Mouse (Mus musculus): ENCODE measurements around the gene Hpse. TPM values are rescaled to one million over a fixed set of nuclear protein-coding genes. Genes with fewer than 3 reads are reported as not detected.
A peak's percentile ranks its signal among the peaks of the same experiment; 100 is the strongest.

Gene Hpse
- polyA plus RNA-seq (2015; fragmentation: Nextera tagmentation; extraction: Ambion mirVana): 1.2 and 1.7 TPM in 2 replicates

GRCm38 (mm10) chr5:100719235-100720088, at the start of gene Hpse:
Hpse (minus strand) TSS chr5:100719716.
- ATAC-seq (replicated peaks; ENCODE audit: extremely low read depth, insufficient read depth, low FRiP score): peak; percentile 70
- under 1% methylated on average over 51 of the region's 56 CpGs for WGBS

DNA sequence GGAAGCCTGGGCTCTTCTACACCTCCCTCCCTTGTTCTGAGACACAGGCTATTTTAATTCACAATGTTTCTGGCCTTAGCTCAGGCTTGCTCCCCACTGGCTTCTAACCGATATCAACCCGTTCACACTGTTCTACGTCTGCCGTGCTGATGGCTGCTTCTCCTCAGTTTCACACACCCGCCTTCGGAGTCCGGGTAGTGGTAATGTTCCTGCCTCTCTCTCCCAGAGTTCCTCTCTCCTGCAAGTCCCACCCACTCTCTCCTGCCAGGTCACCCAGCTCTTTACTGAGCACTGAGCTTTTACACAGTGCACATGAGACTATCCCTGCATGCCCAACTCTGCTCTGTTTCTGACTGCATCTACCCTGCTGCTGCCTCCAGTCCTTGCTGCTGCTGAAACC, 46.5 kb upstream of the Hpse start:
- no peaks in the 10 kb centered on the region for H3K9me3 ChIP-seq (replicated peaks; ENCODE audit: control insufficient read depth, low read length)
- WGBS: 91% methylated on average over 7 of the region's 7 CpGs
- H3K9ac ChIP-seq (ENCODE audit: low read length): no peak overlapping the region
- H3K4me3 ChIP-seq (ENCODE audit: low read length): no peak overlapping the region
- H3K27ac ChIP-seq (ENCODE audit: low read length): no peak overlapping the region
- no peaks in the 10 kb centered on the region for H3K27me3 ChIP-seq (ENCODE audit: control insufficient read depth, insufficient read depth, low read length)
- peaks cover 38% of the 10 kb centered on the region for H3K36me3 ChIP-seq (ENCODE audit: control insufficient read depth, insufficient read depth)
- no peak for ATAC-seq (replicated peaks; ENCODE audit: extremely low read depth, insufficient read depth, low FRiP score)
- no peaks in the 10 kb centered on the region for H3K4me1 ChIP-seq (ENCODE audit: control insufficient read depth, insufficient read depth, low read length)
- H3K4me2 ChIP-seq (ENCODE audit: low read depth, low read length): no peak overlapping the region

More at GRCm38 (mm10) chr5:100719235-100720088, at the start of gene Hpse:
- Histone ChIP-seq H3K4me1 (ENCODE audit: control insufficient read depth, insufficient read depth, low read length) (peaks cover 6% of the 10 kb centered on the region), H3K36me3 (ENCODE audit: control insufficient read depth, insufficient read depth) (no peaks in the 10 kb centered on the region), H3K27me3 (ENCODE audit: control insufficient read depth, insufficient read depth, low read length) (peaks cover 7% of the 10 kb centered on the region; the same call in 1 of the 2 replicates), H3K27ac (ENCODE audit: low read length) (no peak within 1 kb of the TSS), H3K4me3 (ENCODE audit: low read length) (peak within 1 kb of the TSS; percentile 63), H3K9me3 (replicated peaks; ENCODE audit: control insufficient read depth, low read length) (0 out of 2 replicates have a peak, but pooled peaks cover 3% of the 10 kb centered on the region), H3K4me2 (ENCODE audit: low read depth, low read length) (peak within 1 kb of the TSS; percentile 92), H3K9ac (ENCODE audit: low read length) (peak within 1 kb of the TSS; percentile 70)

GRCm38 (mm10) chr5:100761736-100762135, 42.2 kb upstream of the Hpse start:
- H3K9ac ChIP-seq (ENCODE audit: low read length): no peak overlapping the region
- ATAC-seq (replicated peaks; ENCODE audit: extremely low read depth, insufficient read depth, low FRiP score): no peak
- peaks cover 20% of the 10 kb centered on the region for H3K36me3 ChIP-seq (ENCODE audit: control insufficient read depth, insufficient read depth)
- no peaks in the 10 kb centered on the region for H3K9me3 ChIP-seq (replicated peaks; ENCODE audit: control insufficient read depth, low read length)
- no peaks in the 10 kb centered on the region for H3K4me1 ChIP-seq (ENCODE audit: control insufficient read depth, insufficient read depth, low read length)
- no peak overlapping the region for H3K4me3 ChIP-seq (ENCODE audit: low read length)
- H3K4me2 ChIP-seq (ENCODE audit: low read depth, low read length): no peak overlapping the region
- H3K27ac ChIP-seq (ENCODE audit: low read length): no peak overlapping the region
- no peaks in the 10 kb centered on the region for H3K27me3 ChIP-seq (ENCODE audit: control insufficient read depth, insufficient read depth, low read length)
- WGBS: 85% methylated on average over 7 of the region's 7 CpGs

GRCm38 (mm10) chr5:100760049-100760663, 40.6 kb upstream of the Hpse start:
- Histone ChIP-seq H3K27ac (ENCODE audit: low read length) (no peak overlapping the region), H3K9ac (ENCODE audit: low read length) (no peak overlapping the region), H3K4me3 (ENCODE audit: low read length) (no peak overlapping the region), H3K4me1 (ENCODE audit: control insufficient read depth, insufficient read depth, low read length) (no peaks in the 10 kb centered on the region), H3K36me3 (ENCODE audit: control insufficient read depth, insufficient read depth) (peaks cover 12% of the 10 kb centered on the region), H3K9me3 (replicated peaks; ENCODE audit: control insufficient read depth, low read length) (0 out of 2 replicates have a peak, but pooled peaks cover 3% of the 10 kb centered on the region), H3K27me3 (ENCODE audit: control insufficient read depth, insufficient read depth, low read length) (no peaks in the 10 kb centered on the region), H3K4me2 (ENCODE audit: low read depth, low read length) (no peak overlapping the region)
- 80% methylated on average over 10 of the region's 10 CpGs for WGBS
- ATAC-seq (replicated peaks; ENCODE audit: extremely low read depth, insufficient read depth, low FRiP score): no peak

GRCm38 (mm10) chr5:100758121-100758520, 38.6 kb upstream of the Hpse start:
- WGBS: 86% methylated on average over 5 of the region's 5 CpGs
- H3K4me1 ChIP-seq (ENCODE audit: control insufficient read depth, insufficient read depth, low read length): no peaks in the 10 kb centered on the region
- H3K36me3 ChIP-seq (ENCODE audit: control insufficient read depth, insufficient read depth): no peaks in the 10 kb centered on the region
- H3K27me3 ChIP-seq (ENCODE audit: control insufficient read depth, insufficient read depth, low read length): no peaks in the 10 kb centered on the region
- H3K9me3 ChIP-seq (replicated peaks; ENCODE audit: control insufficient read depth, low read length): 0 out of 2 replicates have a peak, but pooled peaks cover 3% of the 10 kb centered on the region
- no peak overlapping the region for H3K27ac ChIP-seq (ENCODE audit: low read length)
- H3K4me3 ChIP-seq (ENCODE audit: low read length): no peak overlapping the region
- no peak for ATAC-seq (replicated peaks; ENCODE audit: extremely low read depth, insufficient read depth, low FRiP score)
- no peak overlapping the region for H3K9ac ChIP-seq (ENCODE audit: low read length)
- H3K4me2 ChIP-seq (ENCODE audit: low read depth, low read length): no peak overlapping the region

GRCm38 (mm10) chr5:100753407-100753806, 33.9 kb upstream of the Hpse start:
- Histone ChIP-seq H3K4me3 (ENCODE audit: low read length) (no peak overlapping the region), H3K9ac (ENCODE audit: low read length) (no peak overlapping the region), H3K27me3 (ENCODE audit: control insufficient read depth, insufficient read depth, low read length) (no peaks in the 10 kb centered on the region), H3K36me3 (ENCODE audit: control insufficient read depth, insufficient read depth) (no peaks in the 10 kb centered on the region), H3K4me1 (ENCODE audit: control insufficient read depth, insufficient read depth, low read length) (no peaks in the 10 kb centered on the region), H3K27ac (ENCODE audit: low read length) (no peak overlapping the region), H3K4me2 (ENCODE audit: low read depth, low read length) (no peak overlapping the region), H3K9me3 (replicated peaks; ENCODE audit: control insufficient read depth, low read length) (0 out of 2 replicates have a peak, but pooled peaks cover 3% of the 10 kb centered on the region)
- ATAC-seq (replicated peaks; ENCODE audit: extremely low read depth, insufficient read depth, low FRiP score): no peak
- 71% methylated on average over 7 of the region's 7 CpGs for WGBS

DNA sequence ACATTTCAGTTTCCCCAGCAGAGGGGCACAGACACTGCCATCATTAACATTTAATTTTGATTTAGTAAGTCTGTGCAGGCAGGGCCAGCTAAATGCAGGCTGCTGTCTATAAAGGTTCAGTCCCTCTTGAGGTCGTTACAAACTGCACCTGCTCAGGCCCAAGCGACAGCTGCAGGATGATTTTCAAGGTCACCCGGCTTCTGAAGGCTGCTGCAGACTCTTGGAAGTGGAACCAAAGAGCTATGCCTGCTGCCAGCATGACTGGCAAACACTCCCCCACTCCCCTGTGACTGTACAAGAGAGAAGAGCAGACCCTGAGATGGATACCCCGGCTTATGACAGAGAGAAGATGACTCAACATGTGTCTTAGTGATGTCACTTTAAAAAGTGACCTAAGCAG, 32.1 kb upstream of the Hpse start:
- no peak overlapping the region for H3K9ac ChIP-seq (ENCODE audit: low read length)
- no peak for ATAC-seq (replicated peaks; ENCODE audit: extremely low read depth, insufficient read depth, low FRiP score)
- H3K4me2 ChIP-seq (ENCODE audit: low read depth, low read length): no peak overlapping the region
- no peaks in the 10 kb centered on the region for H3K36me3 ChIP-seq (ENCODE audit: control insufficient read depth, insufficient read depth)
- H3K9me3 ChIP-seq (replicated peaks; ENCODE audit: control insufficient read depth, low read length): 0 out of 2 replicates have a peak, but pooled peaks cover 3% of the 10 kb centered on the region
- H3K27ac ChIP-seq (ENCODE audit: low read length): peak overlapping the region; percentile 31; the same call in 1 of the 2 replicates
- no peak overlapping the region for H3K4me3 ChIP-seq (ENCODE audit: low read length)
- no peaks in the 10 kb centered on the region for H3K4me1 ChIP-seq (ENCODE audit: control insufficient read depth, insufficient read depth, low read length)
- H3K27me3 ChIP-seq (ENCODE audit: control insufficient read depth, insufficient read depth, low read length): no peaks in the 10 kb centered on the region
- 42% methylated on average over 4 of the region's 4 CpGs for WGBS

DNA sequence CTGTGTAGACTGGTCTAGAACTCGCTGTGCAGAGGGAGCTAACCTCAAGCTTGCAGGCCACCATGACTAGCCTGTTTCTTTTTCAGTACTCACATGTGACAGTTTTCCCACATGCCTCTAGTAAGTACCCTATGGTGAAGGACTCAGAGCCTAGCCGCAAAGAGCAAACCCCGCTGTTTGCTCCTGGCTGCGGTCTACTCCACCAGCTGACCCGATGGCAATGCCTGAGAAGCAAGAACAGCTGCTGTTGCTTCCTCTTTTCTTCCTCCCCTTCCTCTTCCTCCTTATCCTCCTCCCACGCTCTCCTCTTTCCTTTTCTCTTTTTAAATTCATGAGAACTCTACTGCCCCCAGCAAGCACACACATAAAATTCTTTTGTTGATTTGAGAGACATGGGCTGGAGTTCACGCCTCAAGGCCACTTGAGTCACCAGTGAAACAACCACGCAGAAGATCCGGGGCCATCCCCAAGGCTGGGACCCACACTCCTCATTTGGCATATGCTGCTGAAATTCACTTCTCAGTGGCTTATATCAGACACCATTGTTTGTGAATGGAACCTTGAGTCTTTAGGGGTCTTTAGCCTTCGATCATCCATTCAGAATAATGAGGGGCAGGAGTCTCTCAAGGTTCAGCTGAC, 31.2 kb upstream of the Hpse start:
- Histone ChIP-seq H3K36me3 (ENCODE audit: control insufficient read depth, insufficient read depth) (no peaks in the 10 kb centered on the region), H3K9ac (ENCODE audit: low read length) (no peak overlapping the region), H3K9me3 (replicated peaks; ENCODE audit: control insufficient read depth, low read length) (0 out of 2 replicates have a peak, but pooled peaks cover 3% of the 10 kb centered on the region), H3K4me2 (ENCODE audit: low read depth, low read length) (no peak overlapping the region), H3K27me3 (ENCODE audit: control insufficient read depth, insufficient read depth, low read length) (no peaks in the 10 kb centered on the region), H3K4me1 (ENCODE audit: control insufficient read depth, insufficient read depth, low read length) (no peaks in the 10 kb centered on the region), H3K27ac (ENCODE audit: low read length) (peak overlapping the region; percentile 31; the same call in 1 of the 2 replicates), H3K4me3 (ENCODE audit: low read length) (no peak overlapping the region)
- ATAC-seq (replicated peaks; ENCODE audit: extremely low read depth, insufficient read depth, low FRiP score): no peak
- 70% methylated on average over 10 of the region's 10 CpGs for WGBS
